Mouse (Mus musculus): ENCODE data around the gene Samd7.

Samd7 gene

DNA sequence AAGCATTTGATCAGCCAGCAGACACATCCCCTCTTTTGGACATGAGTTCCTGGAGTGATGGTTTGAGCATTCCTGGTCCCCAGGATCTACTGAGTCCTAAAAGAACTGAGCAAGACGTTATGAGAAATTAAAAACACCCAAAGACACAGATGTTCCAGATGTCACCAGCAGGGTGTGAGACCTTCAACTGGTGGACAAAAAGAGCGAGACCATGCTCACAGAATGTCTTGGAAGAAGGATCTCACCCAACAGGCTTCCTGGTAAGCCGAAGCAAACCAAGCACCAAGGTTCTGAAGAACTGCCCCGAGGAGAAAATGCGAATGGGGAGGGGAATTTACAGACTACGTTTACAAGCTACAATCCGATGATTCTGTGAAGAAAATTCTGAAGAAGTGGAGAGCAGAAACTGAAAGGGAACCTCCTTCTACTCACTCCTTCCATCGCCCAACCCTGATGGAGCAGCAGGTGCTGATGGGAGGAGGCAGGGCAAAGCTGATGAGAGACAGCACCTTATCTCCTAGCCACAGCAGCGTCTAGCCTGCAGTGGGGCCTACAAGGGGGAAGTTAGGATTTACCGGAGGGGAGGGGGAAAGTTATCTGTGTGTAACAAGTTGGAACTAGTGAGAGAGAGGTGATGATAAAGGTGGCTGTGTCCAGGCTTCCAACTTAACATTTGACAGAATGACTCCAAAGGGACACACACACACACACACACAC, 19.4 kb downstream of the Samd7 start:
- DNase-seq, result no peak

DNA sequence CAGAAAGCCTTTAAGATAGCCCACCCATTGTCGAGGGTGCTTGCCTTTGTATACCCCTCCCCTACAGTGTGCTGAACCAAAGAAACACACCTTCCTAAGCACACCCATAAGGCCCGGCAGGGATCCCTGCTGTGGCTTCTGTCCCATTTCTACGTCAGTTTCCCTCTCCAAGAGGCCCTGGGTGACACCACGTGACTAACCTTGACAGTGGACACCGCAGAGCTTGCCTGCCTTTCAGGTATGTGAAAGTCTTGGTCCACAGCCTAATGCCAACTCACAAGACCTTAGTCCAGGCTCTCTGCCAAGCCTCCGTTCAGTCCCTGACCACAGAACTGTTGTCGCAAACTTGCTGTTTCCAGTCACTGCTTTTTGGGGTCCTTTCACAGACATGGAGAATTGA, 20.1 kb downstream of the Samd7 start:
- peak; percentile 84 to 91 for DNase-seq

DNA sequence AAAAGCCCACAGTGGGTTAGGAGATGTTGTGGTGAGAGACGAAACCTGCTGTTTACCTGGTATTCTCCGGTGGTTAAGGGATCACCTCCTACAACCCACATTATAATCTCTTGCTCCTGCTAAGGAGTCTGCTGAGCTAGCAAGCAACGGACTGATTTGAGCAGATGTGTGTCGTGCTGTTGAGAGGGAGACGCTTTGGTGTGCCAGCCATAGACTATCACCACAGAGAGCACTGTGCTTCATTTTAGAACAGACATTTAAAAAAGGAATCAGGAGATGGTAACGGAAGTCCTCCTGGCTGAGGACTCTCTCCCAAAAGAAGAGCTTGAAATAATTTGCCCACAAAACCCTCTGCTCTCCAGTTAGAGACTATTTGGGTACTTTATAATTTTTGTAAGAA, 21.2 kb downstream of the Samd7 start:
- no peak for DNase-seq

DNA sequence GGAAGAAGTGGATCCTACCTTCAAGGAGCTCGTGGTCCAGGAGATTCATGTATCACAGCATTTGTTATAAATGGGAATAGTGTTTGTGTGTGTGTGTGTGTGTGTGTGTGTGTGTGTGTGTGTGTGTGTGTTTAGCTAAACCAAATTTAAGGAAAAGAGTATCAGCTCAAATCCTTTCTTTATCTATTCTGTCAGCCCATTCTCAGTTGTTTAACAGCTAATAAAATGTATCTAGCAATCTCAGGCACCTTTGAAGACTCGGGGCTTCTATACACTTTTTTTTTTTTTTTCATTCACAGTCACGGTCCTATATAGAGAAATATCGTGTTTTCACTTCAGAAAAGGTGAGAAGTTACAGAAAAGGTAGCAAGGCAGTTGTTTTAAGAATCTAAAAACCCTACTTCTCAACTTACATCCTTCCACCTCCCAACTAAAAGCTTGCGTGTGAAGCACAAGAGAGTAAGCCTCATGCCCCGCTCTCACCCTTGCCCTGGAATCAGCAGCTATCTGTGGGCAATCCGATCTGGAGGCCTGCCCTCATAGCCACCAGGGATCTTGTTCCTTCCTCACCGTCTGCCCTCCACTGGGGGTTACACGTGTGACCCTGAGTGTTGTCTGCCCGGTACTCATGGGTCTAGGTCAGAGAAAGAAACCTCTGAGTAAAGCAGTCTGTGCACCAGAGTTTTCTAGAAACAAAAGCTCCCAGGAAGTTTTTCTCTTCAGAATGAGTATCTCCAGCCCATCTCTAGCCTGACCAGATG, 23.8 kb downstream of the Samd7 start:
- no peak for DNase-seq

DNA sequence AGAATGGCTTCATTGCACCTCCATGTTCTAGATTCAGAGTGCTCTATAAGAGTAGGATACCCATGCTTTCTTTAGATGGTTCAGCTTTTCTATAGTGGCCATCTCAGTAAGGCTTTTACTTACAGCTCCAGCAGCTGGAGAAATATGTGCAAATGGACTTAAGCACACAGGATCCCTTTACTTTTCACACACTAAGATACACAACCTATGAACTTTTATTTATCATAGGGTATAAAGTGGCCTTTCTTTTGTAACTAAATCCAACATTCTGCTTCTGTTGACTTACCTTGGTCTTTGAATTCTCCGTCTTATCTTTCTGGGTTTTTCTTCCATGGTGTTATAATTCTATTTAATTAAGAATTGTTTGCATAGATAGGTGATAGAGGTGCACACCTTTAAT, 25.5 kb downstream of the Samd7 start:
- no peak for DNase-seq

DNA sequence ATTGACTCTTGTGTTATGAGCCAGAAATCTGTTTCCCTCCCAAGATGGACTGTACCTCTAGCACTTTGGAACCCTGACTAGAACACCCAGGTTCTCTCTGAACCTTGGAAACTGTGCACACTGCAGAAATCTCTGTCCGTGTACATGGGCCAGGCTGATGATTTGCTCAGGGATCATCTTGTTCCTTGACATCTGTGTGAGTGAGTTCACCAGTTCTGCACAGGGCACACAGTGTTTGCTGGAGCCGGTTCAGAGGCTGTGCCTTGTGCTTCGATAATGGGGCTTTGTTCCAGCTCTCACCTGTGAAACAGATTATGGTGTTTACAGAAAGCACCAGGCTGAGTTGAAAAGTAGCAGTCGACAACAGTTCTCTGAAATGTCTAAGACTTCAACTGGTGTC, 26.5 kb downstream of the Samd7 start:
- peak; percentile 46 to 80 for DNase-seq

DNA sequence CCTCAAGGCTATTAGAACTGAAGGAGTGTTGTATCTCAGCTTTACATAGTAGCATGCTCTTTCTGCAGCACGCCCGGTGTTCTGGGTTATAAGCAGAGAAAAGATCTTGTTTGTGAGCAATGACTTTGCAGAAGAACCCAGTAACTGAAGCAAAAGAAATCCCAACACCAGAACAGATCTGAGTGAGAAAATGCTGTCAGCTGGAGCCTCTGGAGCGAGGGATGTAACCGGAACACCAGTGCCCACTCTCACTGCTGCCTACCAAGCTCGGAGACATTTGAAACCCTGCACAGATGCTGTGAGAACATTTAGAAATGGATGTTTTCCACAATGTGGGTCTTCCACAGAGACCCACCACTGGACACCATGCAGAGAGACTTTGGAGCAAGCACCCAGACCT, 28.6 kb downstream of the Samd7 start:
- no peak for DNase-seq

DNA sequence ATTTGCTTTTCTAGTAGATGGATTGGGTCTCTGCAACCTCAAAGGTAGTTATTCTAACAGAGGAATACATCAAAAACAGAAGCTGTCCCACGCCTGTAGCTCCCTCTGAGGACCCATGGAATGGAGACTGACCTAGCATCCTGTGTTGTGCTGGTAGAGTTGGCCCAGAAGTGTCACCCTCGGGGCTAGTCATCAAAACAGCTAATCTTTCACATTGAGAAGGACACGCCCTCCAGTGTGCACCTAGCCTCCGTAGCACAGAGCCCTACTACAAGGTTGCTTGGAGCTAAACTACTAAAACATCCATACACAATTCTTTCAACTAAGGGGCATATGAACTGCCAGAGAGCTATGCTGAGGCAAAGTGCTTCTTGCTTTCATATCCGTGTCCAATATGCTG, 31.9 kb downstream of the Samd7 start:
- no peak for DNase-seq

DNA sequence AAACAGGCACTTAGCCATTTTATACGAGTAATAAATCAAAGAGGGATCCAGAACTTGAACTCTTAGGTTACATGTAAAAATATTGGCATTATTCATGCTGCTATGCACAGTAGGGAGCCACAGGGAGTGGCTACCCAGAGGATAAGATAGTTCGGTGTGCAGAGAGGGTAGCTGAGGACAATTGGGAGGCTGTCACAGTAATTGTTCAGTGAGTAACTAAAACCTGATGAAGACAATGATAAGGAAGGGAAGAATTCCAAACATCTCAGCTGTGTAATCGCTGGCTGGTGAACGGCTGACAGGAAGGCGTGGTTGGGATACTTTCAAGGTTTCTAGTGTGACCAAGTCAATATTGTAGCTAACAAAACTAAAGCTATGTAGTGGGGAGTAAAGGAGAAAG, 42.4 kb downstream of the Samd7 start:
- DNase-seq, result no peak

DNA sequence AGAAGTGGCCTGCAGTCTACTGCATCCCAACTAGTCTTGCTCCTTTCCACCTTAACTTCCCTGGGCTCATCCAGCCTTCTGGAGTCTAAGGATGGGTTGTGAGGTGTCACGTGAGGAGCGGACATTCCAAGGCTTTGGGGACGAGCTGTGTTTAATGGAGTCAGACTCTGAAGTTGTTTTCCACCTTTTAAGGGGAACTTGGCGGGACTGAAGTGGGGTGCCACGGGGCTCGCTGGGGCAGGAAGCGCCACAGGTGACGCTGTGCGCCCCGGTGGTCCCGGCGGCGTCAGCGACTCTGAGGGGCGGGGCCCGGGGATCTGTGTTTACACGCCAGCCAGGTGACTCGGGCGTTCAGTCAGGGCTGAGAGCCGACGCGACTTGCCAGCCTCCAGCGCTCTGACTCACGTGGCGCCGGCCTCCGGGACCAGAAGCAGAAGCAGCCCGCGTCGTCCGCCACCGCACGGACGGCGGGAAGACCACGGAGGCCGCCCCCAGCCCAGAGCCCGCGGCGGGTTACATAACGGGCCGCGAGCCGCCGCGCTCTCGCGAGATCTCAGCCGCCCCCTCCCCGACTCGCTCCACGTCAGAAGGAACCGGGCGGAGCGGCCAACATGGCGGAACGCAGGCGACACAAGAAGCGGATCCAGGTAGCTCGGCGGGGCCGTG, 46.8 kb downstream of the Samd7 start, which contains the start of gene Sec62:
Gene Sec62, plus strand, starts transcription at position 139 of the 666 bp plus-strand sequence.
- DNase-seq, result peak; percentile 90 to 93

DNA sequence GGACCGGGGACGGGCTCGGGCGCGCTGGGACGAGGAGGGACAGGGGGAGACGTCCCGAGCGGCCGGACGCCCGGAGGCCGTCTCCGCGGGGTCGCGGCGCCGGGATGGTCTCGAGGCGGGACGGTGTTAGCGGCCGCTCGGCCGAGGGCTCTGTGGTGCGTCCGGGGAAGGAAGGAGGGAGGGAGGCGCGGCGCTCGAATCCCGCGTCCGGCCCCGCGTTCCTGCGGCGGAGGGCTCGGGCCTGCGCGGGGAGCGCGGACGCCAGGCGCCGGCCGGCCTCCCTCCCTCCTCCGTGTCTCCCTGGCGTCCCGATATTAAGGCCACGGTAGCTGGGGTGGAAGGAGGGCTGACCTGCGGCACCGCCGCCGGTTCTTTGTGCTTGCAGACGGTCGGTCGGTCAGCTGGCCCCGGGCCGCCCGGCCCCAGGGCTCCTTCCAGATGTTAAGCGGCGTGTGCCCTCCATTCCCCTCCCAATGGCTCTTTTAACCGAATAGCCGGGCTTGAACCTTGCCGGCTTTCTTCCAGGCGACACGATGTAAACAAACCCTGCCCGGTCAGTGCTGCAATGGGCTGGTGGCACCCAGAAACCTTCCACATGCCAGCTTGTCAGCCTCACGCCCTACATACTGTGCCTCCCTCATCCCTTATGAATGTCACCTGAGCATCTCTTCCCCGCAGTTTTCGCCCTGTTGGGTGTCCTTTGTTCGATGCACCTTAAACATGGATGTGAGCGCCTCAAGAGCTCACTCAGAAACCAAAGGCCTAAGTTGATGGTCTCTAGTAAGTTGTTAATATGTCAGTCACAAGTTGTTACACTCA, 47.5 kb downstream of the Samd7 start:
- DNase-seq, result peak; percentile 37 to 44

DNA sequence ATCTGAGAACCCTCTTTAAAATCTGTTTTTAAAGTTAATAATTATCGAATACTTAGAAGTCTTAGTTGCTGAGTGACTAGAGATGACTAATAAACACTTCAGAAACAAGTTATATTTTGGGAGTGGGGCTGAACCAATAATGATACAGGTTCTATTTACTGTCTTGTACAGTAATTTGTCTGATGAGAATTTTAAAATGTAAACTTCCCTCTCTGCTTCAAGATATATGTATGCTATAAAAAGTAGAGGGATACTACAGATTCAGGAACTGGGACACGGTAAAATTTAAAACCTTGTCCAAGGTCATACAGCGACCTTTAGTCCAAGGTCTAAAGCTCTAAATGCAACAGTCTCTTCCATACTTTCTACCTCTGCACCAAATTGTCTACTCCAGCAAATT, 56.1 kb downstream of the Samd7 start:
- peak in 1 of 2 experiments; percentile 47 for DNase-seq

DNA sequence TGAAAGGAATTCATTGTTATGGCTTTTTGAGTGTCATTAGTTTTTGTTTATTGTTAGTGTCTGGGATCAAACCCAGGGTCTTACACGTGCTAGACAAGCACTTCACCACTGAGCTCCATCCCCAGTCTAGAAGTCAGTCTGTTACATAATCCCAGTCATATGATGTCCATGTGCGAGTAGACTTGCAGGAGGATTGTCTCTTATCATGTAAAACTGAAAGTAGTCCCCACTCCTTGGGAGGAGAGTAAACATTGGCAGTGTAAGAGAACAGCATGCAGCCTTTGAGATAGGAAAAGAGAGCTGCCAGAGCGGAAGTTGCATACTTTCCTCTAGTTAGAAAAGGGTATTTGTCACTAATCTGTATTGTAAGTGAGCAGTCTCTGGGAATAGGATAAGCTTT, 66.8 kb downstream of the Samd7 start:
- peak in 1 of 2 experiments; percentile 47 for DNase-seq

Data from kidney, adult 8-10 months (tissue).